Mouse (Mus musculus) liver, adult (tissue): ENCODE results near the gene Hsdl1.

Source experiments
- GATA4 ChIP-seq: IDR thresholded peaks from 2 replicates; pipeline ENCODE4 v1.6.1; 2014; ENCODE audit warnings: mild to moderate bottlenecking, low read length; ENCODE audit not compliant: insufficient replicate concordance

The Hsdl1 gene

DNA sequence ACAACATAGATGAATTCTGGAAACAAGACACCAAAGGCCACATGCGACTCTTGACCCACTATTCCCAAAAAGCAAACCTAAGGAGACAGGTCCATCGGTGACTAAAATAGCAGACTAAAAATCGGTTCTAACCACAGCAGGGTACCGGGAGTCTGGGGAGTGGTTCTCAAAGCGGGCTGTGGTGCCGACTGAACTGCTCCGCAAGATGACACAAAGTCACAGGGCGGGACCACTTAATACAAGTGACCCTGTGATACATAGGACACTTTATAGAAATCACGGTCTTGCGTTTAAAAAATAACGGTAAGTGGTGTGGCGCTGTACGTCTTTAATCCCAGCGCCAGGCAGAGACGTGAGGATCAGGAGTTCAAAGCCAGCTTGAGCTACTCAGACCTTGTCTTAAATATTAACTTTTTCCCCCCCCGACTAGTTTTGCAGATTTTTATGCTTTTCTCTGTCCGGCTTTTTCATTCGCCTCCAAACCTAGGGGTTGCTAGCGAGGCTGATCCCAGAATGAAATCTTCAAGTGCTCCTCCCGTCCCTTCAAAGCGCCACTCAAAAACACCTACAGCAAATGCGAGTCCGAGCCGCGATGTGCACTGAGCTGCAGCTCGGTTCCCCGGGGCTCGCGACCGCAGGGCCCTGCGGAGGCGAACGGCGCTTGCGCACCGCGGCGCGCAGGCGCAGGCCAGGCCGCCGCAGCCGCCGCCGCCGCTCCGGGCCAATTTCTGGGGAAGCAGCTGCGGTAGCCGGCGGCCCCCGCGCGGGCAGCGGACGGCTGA lies 17.0 kb downstream of the Hsdl1 start:
- no peak for TF ChIP-seq GATA4

GRCm38 (mm10) chr8:119557132-119557531 lies 17.9 kb downstream of the Hsdl1 start:
- no peak for TF ChIP-seq GATA4

DNA sequence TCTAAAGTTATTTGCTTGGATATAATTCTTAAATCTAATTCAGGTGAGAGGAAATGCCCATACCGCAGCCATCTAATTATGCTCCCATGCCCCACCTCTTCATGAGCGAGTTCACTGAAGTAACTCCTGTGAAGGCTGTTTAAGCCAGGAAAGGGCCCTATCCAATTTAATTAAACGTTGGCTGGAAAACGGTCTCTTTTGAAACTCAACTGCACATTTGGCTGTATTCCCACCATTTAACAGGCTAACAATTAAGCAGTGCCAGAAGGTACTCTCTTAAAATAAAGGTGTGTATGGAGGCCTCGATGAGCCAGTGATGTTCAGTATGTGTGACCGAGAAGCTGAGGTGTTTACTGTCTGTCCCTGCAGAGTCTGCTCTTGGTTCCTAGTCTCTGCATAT lies 19.1 kb downstream of the Hsdl1 start:
- no peak for TF ChIP-seq GATA4

GRCm38 (mm10) chr8:119552967-119553366 lies 22.0 kb downstream of the Hsdl1 start:
- no peak for TF ChIP-seq GATA4

- no peak for TF ChIP-seq GATA4
Observed at GRCm38 (mm10) chr8:119548560-119549113, 26.3 kb downstream of the Hsdl1 start.

GRCm38 (mm10) chr8:119547019-119547691 lies 27.8 kb downstream of the Hsdl1 start:
- no peak for TF ChIP-seq GATA4

DNA sequence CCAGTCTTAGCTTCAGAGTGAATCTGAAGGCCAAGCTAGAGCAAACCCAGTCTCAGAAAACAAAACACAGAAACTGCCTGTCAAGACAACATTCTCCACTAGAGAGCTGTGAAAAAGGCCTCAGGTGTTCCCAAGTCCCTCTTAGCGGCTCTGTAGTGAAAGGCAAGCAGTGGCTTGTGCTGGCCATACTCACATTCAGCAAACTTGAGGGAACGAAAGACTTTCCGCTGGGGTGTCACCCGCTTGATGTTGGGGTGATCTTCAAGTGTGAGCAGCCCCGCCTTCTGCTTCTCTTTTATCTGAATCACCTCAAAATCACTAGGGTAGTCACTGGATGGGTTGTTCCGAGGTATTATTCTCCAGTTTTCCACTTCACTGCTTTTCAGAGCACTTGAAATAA lies 29.2 kb downstream of the Hsdl1 start:
- no peak for TF ChIP-seq GATA4

GRCm38 (mm10) chr8:119545180-119545579 lies 29.8 kb downstream of the Hsdl1 start:
- no peak for TF ChIP-seq GATA4

GRCm38 (mm10) chr8:119544606-119545005 lies 30.4 kb downstream of the Hsdl1 start:
- no peak for TF ChIP-seq GATA4

DNA sequence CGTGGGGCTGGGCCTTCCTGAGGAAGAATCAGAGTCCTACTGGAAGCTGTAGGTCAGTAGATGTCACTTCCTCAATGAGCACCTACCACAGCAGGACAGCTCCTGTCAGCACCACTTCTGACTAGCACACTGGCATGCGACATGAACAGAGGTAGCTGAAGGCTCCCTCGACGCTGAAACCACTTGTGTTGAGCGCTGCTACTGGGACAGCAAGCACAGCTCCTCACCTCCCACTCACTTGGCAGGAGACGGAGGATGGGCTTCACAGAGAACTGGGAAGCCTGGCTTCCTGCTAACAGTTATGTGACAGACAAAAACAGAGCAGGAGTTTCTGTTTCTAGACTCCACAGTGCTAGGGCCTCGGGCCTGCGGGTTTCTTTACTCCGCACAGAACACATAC lies 43.0 kb downstream of the Hsdl1 start:
- TF ChIP-seq GATA4, result no peak

DNA sequence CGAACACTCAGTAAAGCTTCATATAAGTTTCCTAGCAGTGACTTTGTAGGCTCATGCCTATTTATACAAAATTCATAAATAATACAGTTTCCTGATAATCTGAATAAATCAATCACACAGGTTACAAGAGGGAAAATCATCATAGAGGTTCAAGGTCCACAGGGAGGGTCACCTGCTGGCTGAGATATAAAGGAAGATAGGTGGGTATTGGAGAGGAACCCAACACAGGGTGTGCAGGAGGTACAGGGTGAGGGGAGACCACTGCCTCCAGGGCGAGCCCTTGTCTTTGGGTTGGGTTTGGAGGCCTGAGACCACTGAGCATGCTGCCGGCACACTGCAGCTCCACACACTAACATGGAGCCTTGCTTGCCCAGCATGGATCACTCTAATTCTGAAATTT lies 43.6 kb downstream of the Hsdl1 start:
- TF ChIP-seq GATA4, result no peak

DNA sequence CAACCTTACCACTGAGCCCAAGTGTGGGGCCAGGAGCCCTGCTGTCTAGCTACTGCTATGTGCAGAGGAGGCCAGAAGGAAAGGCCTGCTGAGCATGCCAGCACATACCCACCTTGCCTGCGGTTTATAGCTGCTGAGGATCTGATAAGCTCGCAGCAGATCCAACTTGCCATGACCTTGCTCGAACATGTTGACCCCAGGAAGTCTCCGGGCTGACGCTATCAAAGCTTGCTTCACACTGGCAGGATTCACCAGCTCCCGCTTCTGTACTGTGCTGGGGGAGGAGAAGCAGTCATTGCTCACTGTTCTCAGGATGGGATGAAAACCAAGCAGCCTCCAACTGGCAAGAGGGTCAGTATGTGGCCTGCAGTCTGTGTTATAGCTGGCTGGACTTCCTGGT lies 44.0 kb downstream of the Hsdl1 start:
- no peak for TF ChIP-seq GATA4

DNA sequence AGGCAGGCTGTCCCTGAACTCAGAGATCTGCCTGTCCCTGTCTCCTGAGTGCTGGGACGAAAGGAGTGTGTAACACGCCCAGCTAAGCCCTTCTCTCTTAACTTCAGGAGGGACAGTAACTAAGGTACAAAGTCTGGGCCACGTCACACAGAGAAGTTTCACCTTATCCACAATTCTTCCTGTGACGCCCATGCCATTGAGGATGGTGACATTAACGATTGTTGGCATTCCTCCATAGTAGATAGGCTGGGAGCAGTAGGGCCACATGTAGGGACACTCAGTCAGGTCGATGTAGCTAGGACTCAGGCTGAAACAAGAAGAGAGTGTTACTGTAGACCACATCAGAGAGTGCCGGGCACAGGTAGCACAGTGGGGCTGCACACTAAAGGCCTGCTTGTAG lies 46.2 kb downstream of the Hsdl1 start:
- no peak for TF ChIP-seq GATA4

- no peak for TF ChIP-seq GATA4
Observed at GRCm38 (mm10) chr8:119520102-119520501, 54.9 kb downstream of the Hsdl1 start.

GRCm38 (mm10) chr8:119516674-119517073 lies 58.3 kb downstream of the Hsdl1 start:
- TF ChIP-seq GATA4, result no peak

GRCm38 (mm10) chr8:119515767-119516166 lies 59.2 kb downstream of the Hsdl1 start:
- no peak for TF ChIP-seq GATA4
